Mouse (Mus musculus) lung, postnatal 0 days (tissue): ENCODE data around the gene Olfml2a.

ENCODE experiments used
- CTCF ChIP-seq: IDR thresholded peaks from 2 replicates; pipeline ENCODE4 v1.5.1; 2016; ENCODE audit warnings: antibody characterized with exemption, mild to moderate bottlenecking
- EP300 ChIP-seq: IDR thresholded peaks from 2 replicates; pipeline ENCODE4 v1.6.1; 2016; ENCODE audit warnings: antibody characterized with exemption, mild to moderate bottlenecking, control low read depth

- TF ChIP-seq CTCF (0 out of 2 replicates have a peak, but pooled peaks have one; percentile 11), EP300 (peak; percentile 95)
Observed at GRCm38 (mm10) chr2:38947566-38947965, 15.8 kb downstream of the Olfml2a start.
